Mouse (Mus musculus): ENCODE measurements at regions not wholly inside any gene's neighbourhood (a gene's known extent, or its start where the extent isn't known, plus 50 kb on each side); places are given as distances from the start of the nearest gene placed in this dataset.

DNA sequence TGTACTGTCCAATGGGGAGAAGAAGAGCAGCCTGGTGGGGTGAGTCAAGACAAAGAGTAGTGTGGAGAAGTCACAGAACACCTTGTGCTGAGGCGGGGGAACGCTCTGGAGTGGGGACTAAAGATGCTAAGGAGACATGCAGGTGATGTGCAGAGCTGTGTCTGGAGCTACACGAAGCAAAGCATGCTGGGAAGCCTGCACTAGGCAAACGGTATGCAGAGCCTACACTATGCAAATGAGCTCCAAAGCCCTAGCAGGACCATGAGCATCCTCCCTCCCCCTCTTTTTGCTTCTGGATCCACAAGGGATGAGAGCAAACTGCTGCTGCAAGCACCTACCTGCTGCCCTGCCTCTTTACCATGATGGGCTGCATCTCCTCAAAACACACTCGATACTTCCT, 73.1 kb upstream of the Zc3h12a start:
- no peak for DNase-seq

DNA sequence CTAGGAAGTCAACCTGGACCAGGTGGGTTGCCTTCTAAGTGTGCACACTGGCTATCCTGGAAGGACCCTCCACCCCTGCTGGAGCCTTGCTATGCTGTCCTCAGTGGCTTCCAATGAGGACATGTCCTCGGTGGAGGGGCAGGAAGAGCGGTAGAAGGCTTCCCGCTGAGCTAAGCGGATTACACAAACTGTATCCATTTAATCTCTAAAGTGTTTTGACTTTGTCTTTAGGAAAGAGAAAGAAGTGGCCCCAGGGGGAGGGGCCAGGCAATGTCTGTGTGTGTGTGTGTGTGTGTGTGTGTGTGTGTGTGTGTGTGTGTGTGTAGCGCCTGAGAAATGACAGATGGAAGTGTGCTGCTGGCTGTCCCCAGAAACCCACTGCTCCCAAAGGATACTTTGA, 71.6 kb upstream of the Zc3h12a start:
- no peak for DNase-seq

DNA sequence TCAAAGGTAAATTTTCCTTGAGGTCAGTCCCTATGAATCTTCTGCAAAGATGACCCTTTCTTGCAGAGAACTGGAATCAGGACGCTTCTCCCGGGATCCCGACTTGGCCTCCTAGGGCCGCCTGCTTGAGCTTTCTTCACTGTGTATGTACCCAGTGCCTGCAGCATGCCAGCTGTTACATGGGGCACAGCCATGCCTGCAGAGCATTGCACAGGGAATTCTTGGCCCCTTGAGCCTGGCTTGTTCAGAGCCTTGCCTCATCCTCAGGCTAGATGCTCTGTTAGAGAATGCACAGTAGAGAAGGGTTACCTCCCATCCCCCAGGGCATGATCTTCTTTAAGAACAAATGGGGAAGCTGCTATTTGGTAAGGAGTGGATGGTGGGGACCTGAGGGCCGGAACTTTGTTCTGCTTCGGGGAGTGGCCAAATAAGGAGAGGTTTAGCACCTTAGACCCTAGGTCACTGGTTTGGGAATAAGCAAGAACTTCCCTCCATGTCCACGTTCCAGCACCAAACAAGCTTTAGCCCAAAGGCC, 68.3 kb upstream of the Zc3h12a start:
- DNase-seq: no peak

DNA sequence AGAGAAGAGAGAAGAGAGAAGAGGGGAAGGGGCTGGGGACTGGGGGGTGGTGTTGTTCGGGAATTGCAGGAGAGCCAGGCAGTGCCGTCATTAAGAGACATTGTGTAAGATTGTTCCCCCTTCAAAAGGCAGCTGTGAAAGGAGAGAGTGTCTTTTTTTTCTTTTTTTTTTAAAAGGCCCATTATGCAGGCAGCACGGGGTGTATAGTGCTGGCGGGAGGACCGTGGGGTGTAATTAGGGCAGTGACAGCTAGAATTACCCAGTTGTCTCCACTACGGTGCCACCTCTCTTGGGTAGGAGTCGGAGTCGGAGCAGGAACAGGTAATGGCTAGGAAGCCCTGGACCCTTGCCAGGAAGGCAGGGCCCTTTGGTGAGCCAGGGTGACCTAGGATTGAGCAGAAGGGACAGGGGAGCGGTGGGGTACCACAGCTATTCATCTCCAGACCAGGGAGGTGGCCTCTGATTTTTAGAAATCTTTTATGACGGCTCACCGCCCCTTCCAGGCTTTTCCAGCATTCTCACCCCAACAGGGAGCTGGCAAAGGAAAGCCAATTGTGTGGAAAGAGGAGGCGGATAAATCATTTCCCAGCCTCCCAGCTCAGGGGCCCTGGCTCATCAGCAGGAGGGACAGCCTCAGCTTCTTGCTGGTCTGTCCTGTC, 67.2 kb upstream of the Zc3h12a start:
- peak in 1 of 2 experiments; percentile 15 for DNase-seq

DNA sequence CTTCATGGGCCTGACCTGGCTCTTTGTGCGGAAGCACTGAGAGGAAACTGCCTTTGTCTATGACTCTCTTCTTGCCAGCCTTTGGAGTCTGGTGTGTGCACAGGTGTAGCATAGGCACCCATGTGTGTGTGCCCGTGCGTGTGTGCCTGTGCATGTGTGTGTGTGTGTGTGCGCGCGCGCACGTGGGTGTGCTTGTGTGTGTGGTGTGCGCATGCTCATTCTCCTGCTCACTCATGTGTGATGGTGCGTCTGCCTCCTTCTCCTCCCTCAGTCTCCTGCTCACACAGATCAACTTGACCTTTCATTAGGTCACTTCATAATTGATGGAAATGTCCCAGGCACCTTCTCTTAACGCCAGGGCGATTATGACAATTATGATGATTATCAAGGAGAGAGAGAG, 66.7 kb upstream of the Zc3h12a start:
- no peak for DNase-seq

DNA sequence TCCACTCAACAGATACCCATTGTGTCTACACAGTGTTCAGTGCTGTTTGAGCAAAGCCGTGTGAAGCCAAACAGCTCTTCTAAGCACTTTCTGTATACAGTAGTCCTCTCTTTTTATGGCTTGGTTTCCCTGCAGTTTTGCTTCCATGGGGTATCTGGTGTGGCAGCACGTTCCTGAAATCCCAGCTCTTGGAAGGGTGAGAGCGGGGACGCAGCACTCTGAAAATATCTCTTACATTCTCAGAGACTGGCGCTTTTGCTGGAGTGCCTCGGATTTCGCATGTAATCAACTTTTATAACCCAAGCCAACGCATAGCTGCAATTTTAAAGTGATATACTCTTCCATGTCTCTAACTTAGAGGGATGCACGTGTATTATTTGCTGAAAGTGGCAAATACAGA, 64.0 kb upstream of the Zc3h12a start:
- DNase-seq: no peak

DNA sequence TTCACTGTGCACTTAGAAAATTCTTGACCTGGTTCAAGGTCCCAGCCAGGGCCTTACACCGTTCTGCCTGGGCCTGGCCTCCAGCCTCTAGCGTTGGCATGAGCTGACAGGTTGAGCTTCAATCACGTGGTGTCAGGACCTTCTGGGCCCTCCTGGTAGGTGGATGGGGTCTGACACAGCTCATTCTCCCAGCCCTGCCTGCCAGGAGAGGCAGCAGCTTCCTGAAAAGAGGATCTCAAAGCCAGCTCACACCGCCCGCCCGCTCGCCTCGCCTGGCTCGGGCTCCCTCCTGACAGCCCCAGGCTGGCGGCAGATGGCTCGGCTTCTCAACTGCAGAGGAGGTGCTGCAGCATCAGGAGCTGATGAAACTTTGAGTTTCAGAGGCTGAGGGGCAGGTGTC, 63.4 kb upstream of the Zc3h12a start:
- DNase-seq: peak; percentile 8 to 16

DNA sequence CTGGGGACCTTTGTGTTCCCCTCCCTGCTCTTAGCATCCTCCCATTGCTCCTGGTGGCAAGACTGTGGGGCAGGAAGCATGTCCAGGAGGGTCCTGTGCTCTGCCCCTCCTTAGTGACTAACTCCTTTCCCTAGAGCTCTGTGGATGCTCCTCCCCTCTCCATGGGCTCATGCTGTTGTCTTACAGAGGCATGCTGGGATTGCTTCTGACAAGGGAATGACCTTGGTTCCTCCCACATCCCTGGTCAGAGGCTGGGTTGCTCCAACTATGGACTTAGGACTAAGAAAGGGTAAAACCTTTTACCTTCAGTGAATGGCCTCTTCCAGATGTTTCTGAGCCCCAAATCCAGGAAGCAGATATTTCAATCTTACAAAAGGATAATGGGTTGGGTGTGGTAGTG, 62.3 kb upstream of the Zc3h12a start:
- DNase-seq: no peak

DNA sequence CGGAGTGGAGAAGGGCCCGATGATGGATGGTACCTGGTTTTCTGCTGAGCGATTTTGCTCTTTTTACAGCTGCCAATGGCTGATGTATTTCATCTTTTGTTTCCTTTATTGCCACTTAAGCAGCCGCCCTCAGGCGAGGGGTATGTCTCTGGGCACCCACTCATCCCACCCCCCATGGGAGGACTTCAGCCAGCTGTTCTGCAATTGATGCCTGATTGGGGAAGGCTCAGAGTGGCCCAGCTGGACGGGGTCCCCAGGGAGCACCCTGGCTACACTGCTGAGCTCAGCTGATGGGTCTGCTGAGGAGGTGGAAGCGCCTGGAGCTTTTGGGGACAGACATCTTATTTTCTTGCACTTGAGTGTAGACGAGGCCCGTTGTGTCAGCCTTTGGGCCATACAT, 58.6 kb upstream of the Zc3h12a start:
- no peak for DNase-seq

DNA sequence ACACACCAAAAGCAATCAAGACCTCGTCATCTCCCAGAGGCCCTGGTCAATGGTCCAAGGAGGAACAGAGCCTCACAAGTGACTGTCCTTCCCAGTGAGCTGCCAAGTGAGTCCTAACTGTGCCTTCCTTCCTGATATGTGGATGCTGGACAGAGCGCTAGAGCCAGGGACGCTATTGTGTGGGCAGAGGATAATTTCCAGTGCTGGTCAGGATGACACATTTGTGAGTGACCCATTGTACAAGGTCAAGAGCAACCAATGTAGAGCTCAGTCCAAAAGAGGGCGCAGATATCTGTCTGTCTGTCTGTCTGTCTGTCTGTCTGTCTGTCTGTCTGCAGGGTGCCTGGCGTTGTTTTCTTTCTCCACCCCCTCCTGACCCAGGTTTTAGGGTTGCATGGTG, 57.4 kb upstream of the Zc3h12a start:
- no peak for DNase-seq

DNA sequence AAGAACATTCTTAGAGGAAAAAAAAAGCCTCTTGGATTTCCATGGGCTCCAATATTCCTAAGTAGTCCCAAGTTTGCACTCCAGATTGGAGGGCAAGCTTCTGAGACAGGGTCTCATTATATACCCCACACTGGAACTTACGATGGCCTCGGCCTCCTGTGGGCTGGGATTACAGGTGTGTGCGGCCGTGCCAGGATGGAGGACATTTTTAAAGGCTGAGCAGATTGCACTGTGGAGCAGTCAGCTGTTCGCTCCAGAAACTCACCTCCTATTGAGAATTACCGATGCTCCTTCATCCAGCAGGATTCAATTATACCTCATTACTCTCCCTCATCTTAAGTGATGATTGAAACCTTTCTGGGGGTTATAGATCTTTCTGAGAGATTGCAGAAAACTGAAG, 53.3 kb upstream of the Zc3h12a start:
- DNase-seq: no peak

DNA sequence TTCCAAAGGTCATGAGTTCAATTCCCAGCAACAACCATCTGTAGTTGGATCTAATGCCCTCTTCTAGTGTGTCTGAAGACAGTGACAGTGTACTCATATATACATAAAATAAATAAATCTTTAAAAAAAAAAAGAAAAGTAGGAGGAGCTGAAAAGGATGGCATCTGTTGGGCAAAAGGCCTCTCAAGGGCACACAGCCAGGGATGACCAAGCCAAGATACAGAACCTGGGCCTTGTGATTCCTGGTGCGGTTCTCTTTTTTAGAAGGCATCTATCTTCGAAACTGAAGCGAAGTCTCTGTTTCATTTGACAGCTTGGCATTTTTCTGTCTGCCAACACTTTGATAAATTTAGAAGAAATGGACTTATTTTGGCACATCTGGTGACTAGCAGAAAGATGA, 50.9 kb upstream of the Zc3h12a start:
- no peak for DNase-seq

DNA sequence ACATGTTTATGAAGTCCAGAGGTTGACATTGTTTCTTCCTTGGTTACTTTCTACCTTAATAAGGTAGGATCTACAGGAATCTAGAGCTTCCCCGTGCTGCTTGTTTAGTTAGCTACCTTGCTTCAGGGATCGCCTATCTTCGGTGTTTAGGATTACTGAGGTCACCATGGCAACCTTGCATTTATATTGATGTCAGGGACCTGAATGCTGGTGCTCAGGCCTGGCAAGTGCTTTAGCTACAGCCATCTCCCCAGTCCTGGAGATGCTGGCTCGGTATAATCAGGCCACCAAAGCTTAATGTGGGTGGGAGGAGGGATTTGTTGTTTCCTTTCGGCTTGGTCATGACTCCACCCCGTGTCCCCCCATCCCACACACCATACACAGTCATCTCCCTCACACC, 50.0 kb upstream of the Zc3h12a start:
- no peak for DNase-seq
